Mouse (Mus musculus) kidney, adult 2 months (tissue): ENCODE measurements around the gene Vmn2r115.
"Not testable (repeated sequence)": the region's sequence is repeated elsewhere in the genome, so short reads cannot be mapped to it uniquely, and the experiment has no call there.

Experiments used
- CTCF ChIP-seq: fragments of 200-500 bp; conservative IDR thresholded peaks from 2 replicates; pipeline ENCODE4 v1.5.1; 2011; ENCODE audit warnings: low read depth, mild to moderate bottlenecking, control low read depth, low read length, moderate library complexity, mixed read lengths; ENCODE audit not compliant: insufficient read depth, insufficient read length
- POLR2A ChIP-seq: fragments of 200-500 bp; IDR thresholded peaks from one replicate; pipeline ENCODE4 v1.6.1; 2011; ENCODE audit warnings: low read depth, low read length, control low read depth

- not testable (repeated sequence) for TF ChIP-seq CTCF, POLR2A
Measured at GRCm38 (mm10) chr17:23384304-23384703, 40.8 kb downstream of the Vmn2r115 start, which contains the start of gene Vmn2r116.
